Comparison of ENCODE assay signal across 8 mouse cellular contexts in the genomic region with DNA sequence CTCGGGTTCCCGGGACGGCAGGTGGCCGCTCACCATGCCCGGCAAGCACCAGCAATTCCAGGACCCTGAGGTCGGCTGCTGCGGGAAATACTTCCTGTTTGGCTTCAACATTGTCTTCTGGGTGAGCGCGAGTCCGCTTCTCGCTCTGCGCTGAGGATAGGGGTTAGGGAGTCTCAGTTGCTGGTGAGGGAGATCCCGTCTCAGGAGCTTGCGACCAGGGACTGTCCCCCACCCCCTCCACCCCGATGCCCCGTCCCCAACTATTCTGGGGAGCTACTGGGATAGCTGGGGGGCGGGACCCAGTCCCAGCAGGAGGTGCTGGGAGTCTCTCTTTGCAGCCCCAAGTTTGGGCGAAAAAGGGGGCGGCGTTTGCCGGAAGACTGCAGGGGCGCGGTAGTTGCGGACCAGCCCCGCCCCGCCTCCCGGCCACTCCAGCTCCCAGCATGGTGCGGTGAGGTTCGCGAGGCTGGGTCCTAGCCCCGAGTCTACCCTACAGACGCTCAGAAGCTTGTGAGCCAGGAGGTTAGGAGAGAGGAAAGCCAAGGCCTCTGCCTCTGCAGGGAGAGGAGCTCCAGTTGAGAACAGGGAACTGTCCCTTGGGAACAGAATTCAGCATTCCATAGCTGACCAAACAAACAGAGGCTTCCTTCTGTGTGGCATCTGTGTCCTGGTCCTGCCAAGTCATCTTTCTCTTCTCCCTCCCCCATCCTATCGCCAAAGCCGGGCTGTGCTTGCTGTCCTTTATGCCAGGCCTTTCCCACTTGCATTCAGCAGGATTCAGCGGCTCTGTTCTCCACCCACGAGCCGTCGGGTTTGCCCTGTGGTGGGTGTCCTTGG. TPM values are rescaled to one million over a fixed set of nuclear protein-coding genes. Genes with fewer than 3 reads are reported as not detected.
DNase-seq lines count a peak whose midpoint lies in the region; ATAC-seq and TF ChIP-seq lines count a peak whose summit lies in the region.

No protein-coding gene starts in this region.

- no peak for TF ChIP-seq POLR2A in bone marrow macrophage, adult 2 months (IDR thresholded peaks at IDR 0.05; ENCODE audit: borderline replicate concordance, low read depth, low read length)

- H3K9me3 ChIP-seq in erythroblast, embryonic 14.5 days (ENCODE audit: control insufficient read depth, low read length) = peaks cover 7% of the 10 kb centered on the region
- H3K9me3 ChIP-seq in forebrain, embryonic 11.5 days (ENCODE audit: control insufficient read depth, low read length) = no peaks in the 10 kb centered on the region

- ATAC-seq in erythroblast, adult 5-6 weeks (replicated peaks; ENCODE audit: low FRiP score, poor library complexity, severe bottlenecking) = no peak
- ATAC-seq in forebrain, embryonic 11.5 days (replicated peaks; ENCODE audit: low FRiP score) = peak; percentile 33
- ATAC-seq in megakaryocyte, adult 5-6 weeks (ENCODE audit: poor library complexity, severe bottlenecking) = 0 out of 2 replicates have a peak, but pooled peaks have one; percentile 0

- H3K4me3 ChIP-seq in erythroblast, embryonic 14.5 days (replicated peaks) = peak overlapping the region; percentile 46
- peak overlapping the region; percentile 78 for H3K4me3 ChIP-seq in bone marrow macrophage, adult 2 months (ENCODE audit: insufficient read depth, low read length)
- H3K4me3 ChIP-seq in forebrain, embryonic 11.5 days (ENCODE audit: low read depth, low read length) = peak overlapping the region; percentile 42
- H3K4me3 ChIP-seq in left cerebral cortex, adult 2 months = peak overlapping the region; percentile 56

- H3K27me3 ChIP-seq in erythroblast, embryonic 14.5 days (ENCODE audit: control insufficient read depth) = peaks cover 35% of the 10 kb centered on the region
- H3K27me3 ChIP-seq in forebrain, embryonic 11.5 days (ENCODE audit: control insufficient read depth, insufficient read depth, low read length) = peaks cover 13% of the 10 kb centered on the region

- peak overlapping the region; percentile 28 for H3K9ac ChIP-seq in forebrain, embryonic 11.5 days (ENCODE audit: low read length)

- WGBS in forebrain, embryonic 11.5 days = 2% methylated on average over 38 of the region's 38 CpGs

- H3K4me1 ChIP-seq in erythroblast, embryonic 14.5 days (ENCODE audit: control insufficient read depth) = peaks cover 14% of the 10 kb centered on the region
- H3K4me1 ChIP-seq in bone marrow macrophage, adult 2 months (ENCODE audit: control insufficient read depth, insufficient read depth, low read length) = no peaks in the 10 kb centered on the region; the same call in 1 of the 2 replicates
- 0 out of 2 replicates have a peak, but pooled peaks cover 3% of the 10 kb centered on the region for H3K4me1 ChIP-seq in forebrain, embryonic 11.5 days (replicated peaks; ENCODE audit: control insufficient read depth, insufficient read depth, low read length)

- no peak overlapping the region for H3K27ac ChIP-seq in bone marrow macrophage, adult 2 months (ENCODE audit: insufficient read depth, low read depth, low read length)
- H3K27ac ChIP-seq in forebrain, embryonic 11.5 days (ENCODE audit: low read depth, low read length) = no peak overlapping the region
- peak overlapping the region; percentile 84 for H3K27ac ChIP-seq in left cerebral cortex, adult 2 months

- no peaks in the 10 kb centered on the region for H3K36me3 ChIP-seq in erythroblast, embryonic 14.5 days (ENCODE audit: control insufficient read depth)
- H3K36me3 ChIP-seq in forebrain, embryonic 11.5 days (ENCODE audit: control insufficient read depth, insufficient read depth, low read length) = no peaks in the 10 kb centered on the region

- intact Hi-C loops in heart, postnatal 36 days (cut with DNase I) = no loop called here
- intact Hi-C loops in left cerebral cortex, adult 2 months (cut with DNase I) = no loop called here

- peak; percentile 74 for DNase-seq in forebrain, embryonic 11.5 days (ENCODE audit: low spot score)
- peak; percentile 46 to 51 for DNase-seq in heart, postnatal 36 days
- DNase-seq in left cerebral cortex, adult 2 months (ENCODE audit: extremely low spot score in 1 of 2, low spot score in 2 of 2) = peak; percentile 54 to 62
- peak; percentile 51 for DNase-seq in right cerebral cortex, postnatal 4 days

- no peak for TF ChIP-seq CTCF in bone marrow macrophage, adult 2 months (IDR thresholded peaks at IDR 0.05; ENCODE audit: low read depth, low read length)
- TF ChIP-seq CTCF in left cerebral cortex, adult 2 months (IDR thresholded peaks at IDR 0.05) = no peak

- H3K4me2 ChIP-seq in forebrain, embryonic 11.5 days (ENCODE audit: low read depth, low read length, severe bottlenecking) = peak overlapping the region; percentile 79

RNA-seq across cellular contexts. Expression of gene Tspan17, which starts 0.6 kb away (rescaled TPM):
- not detected in 2 replicates for polyA plus RNA-seq in erythroblast, embryonic 14.5 days (2012)
- total RNA-seq in erythroblast, adult 5-6 weeks (2015; ENCODE audit: low replicate concordance) = 2.5 TPM in 1 of 2 replicates, not detected in the other
- 1.0 TPM in 1 of 2 replicates, not detected in the other for total RNA-seq in erythroblast, adult 5-6 weeks (2017; ENCODE audit: low replicate concordance)
- polyA plus RNA-seq in bone marrow macrophage, adult 2 months (2012; ENCODE audit: insufficient read depth, insufficient read length, missing spikeins) = 52.0 and 67.7 TPM in 2 replicates
- polyA plus RNA-seq in forebrain, embryonic 11.5 days (2014; fragmentation: Nextera tagmentation; extraction: Ambion mirVana) = 6.9 and 8.1 TPM in 2 replicates
- total RNA-seq in heart, postnatal 36 days (2021) = 10 to 100 TPM in 1 of 2 experiments, 1 to 10 TPM in 1; 7.6 to 13.0 TPM
- total RNA-seq in left cerebral cortex, adult 2 months (2021) = 10 to 100 TPM; 91.7 to 95.3 TPM
- total RNA-seq in megakaryocyte, adult 5-6 weeks (2015) = 6.7 and 14.2 TPM in 2 replicates
- 9.6 and 10.1 TPM in 2 replicates for total RNA-seq in megakaryocyte, adult 5-6 weeks (2017)

RNA-seq across cellular contexts. Expression of gene Eif4e1b, which starts 6.0 kb away (rescaled TPM):
- polyA plus RNA-seq in erythroblast, embryonic 14.5 days (2012) = not detected in 2 replicates
- total RNA-seq in erythroblast, adult 5-6 weeks (2015; ENCODE audit: low replicate concordance) = not detected in 2 replicates
- not detected in 2 replicates for total RNA-seq in erythroblast, adult 5-6 weeks (2017; ENCODE audit: low replicate concordance)
- polyA plus RNA-seq in bone marrow macrophage, adult 2 months (2012; ENCODE audit: insufficient read depth, insufficient read length, missing spikeins) = not detected in 2 replicates
- not detected in 2 replicates for polyA plus RNA-seq in forebrain, embryonic 11.5 days (2014; fragmentation: Nextera tagmentation; extraction: Ambion mirVana)
- total RNA-seq in heart, postnatal 36 days (2021) = not detected
- total RNA-seq in left cerebral cortex, adult 2 months (2021) = not detected
- total RNA-seq in megakaryocyte, adult 5-6 weeks (2015) = not detected in 2 replicates
- total RNA-seq in megakaryocyte, adult 5-6 weeks (2017) = not detected in 2 replicates

RNA-seq across cellular contexts. Expression of gene Sncb, which starts 23.4 kb away (rescaled TPM):
- polyA plus RNA-seq in erythroblast, embryonic 14.5 days (2012) = not detected in 2 replicates
- not detected in 2 replicates for total RNA-seq in erythroblast, adult 5-6 weeks (2015; ENCODE audit: low replicate concordance)
- not detected in 2 replicates for total RNA-seq in erythroblast, adult 5-6 weeks (2017; ENCODE audit: low replicate concordance)
- not detected in 2 replicates for polyA plus RNA-seq in bone marrow macrophage, adult 2 months (2012; ENCODE audit: insufficient read depth, insufficient read length, missing spikeins)
- 1.3 and 2.6 TPM in 2 replicates for polyA plus RNA-seq in forebrain, embryonic 11.5 days (2014; fragmentation: Nextera tagmentation; extraction: Ambion mirVana)
- not detected for total RNA-seq in heart, postnatal 36 days (2021)
- total RNA-seq in left cerebral cortex, adult 2 months (2021) = 100 to 1,000 TPM; 869 to 881 TPM
- not detected in 2 replicates for total RNA-seq in megakaryocyte, adult 5-6 weeks (2015)
- total RNA-seq in megakaryocyte, adult 5-6 weeks (2017) = not detected in 2 replicates

RNA-seq across cellular contexts. Expression of gene Gprin1, which starts 40.1 kb away (rescaled TPM):
- not detected in 2 replicates for polyA plus RNA-seq in erythroblast, embryonic 14.5 days (2012)
- not detected in 2 replicates for total RNA-seq in erythroblast, adult 5-6 weeks (2015; ENCODE audit: low replicate concordance)
- total RNA-seq in erythroblast, adult 5-6 weeks (2017; ENCODE audit: low replicate concordance) = not detected in 2 replicates
- polyA plus RNA-seq in bone marrow macrophage, adult 2 months (2012; ENCODE audit: insufficient read depth, insufficient read length, missing spikeins) = not detected in 2 replicates
- polyA plus RNA-seq in forebrain, embryonic 11.5 days (2014; fragmentation: Nextera tagmentation; extraction: Ambion mirVana) = 8.2 and 13.5 TPM in 2 replicates
- not detected for total RNA-seq in heart, postnatal 36 days (2021)
- 100 to 1,000 TPM; 128 to 130 TPM for total RNA-seq in left cerebral cortex, adult 2 months (2021)
- total RNA-seq in megakaryocyte, adult 5-6 weeks (2015) = not detected in 2 replicates
- total RNA-seq in megakaryocyte, adult 5-6 weeks (2017) = not detected in 2 replicates

Comparison
In these comparisons a context has a peak if more than half of its experiments do, and no peak if none do; other contexts are left out.
1. RNA of gene Tspan17, which starts 0.6 kb away (total RNA-seq): 91.7 to 95.3 TPM in left cerebral cortex, adult 2 months; 7.6 to 13.0 TPM in heart, postnatal 36 days, 6.7 to 14.2 TPM in megakaryocyte, adult 5-6 weeks and 1.0 to 2.5 TPM in erythroblast, adult 5-6 weeks; every median in the first group is over 4 times any median in the second.
2. RNA of gene Sncb, which starts 23.4 kb away (total RNA-seq): 869 to 881 TPM in left cerebral cortex, adult 2 months; not detected in erythroblast, adult 5-6 weeks, not detected in heart, postnatal 36 days and not detected in megakaryocyte, adult 5-6 weeks; every median in the first group is over 100 times any median in the second.
3. Peak in every context shown above with its lines, with median percentiles within 50 percentile points of each other: H3K4me3 ChIP-seq and DNase-seq.